Mouse (Mus musculus) liver, postnatal 0 days (tissue): ENCODE measurements around the gene Mfsd12. TPM values are rescaled to one million over a fixed set of nuclear protein-coding genes. Genes with fewer than 3 reads are reported as not detected.

ENCODE experiments used
- ATAC-seq: fragments of 200-750 bp; cut with Nextera tagmentation; 2 replicates; pipeline ENCODE4 v1.8.0; 2017; ENCODE audit warnings: mild to moderate bottlenecking, moderate library complexity
- DNase-seq: peaks from one replicate; pipeline ENCODE4 v3.0.0-alpha.2; 2016
- H3K27ac ChIP-seq: fragments of 300-500 bp; sonication (generic); 2 replicates; pipeline ENCODE4 v1.5.1; 2014; ENCODE audit warnings: antibody characterized with exemption, moderate library complexity, mild to moderate bottlenecking, low read depth
- H3K27me3 ChIP-seq: fragments of 300-500 bp; sonication (generic); 2 replicates; pipeline ENCODE4 v1.6.1; 2014; ENCODE audit warnings: low read length, control low read depth, mixed read lengths; ENCODE audit not compliant: insufficient read depth
- H3K36me3 ChIP-seq: fragments of 300-500 bp; sonication (generic); replicated peaks from 2 replicates; pipeline ENCODE4 v1.6.1; 2014; ENCODE audit warnings: mild to moderate bottlenecking, control low read depth, low read length, moderate library complexity, mixed read lengths; ENCODE audit not compliant: insufficient read depth
- H3K4me1 ChIP-seq: fragments of 300-500 bp; sonication (generic); 2 replicates; pipeline ENCODE4 v1.6.1; 2014; ENCODE audit warnings: antibody characterized with exemption, mild to moderate bottlenecking, control low read depth; ENCODE audit not compliant: insufficient read depth
- H3K4me2 ChIP-seq: fragments of 300-500 bp; sonication (generic); 2 replicates; pipeline ENCODE4 v1.6.1; 2014; ENCODE audit warnings: low read depth, mild to moderate bottlenecking, low read length, moderate library complexity, mixed read lengths
- H3K4me3 ChIP-seq: fragments of 300-500 bp; sonication (generic); 2 replicates; pipeline ENCODE4 v1.5.1; 2014; ENCODE audit warnings: low read depth, low read length
- H3K9ac ChIP-seq: fragments of 300-500 bp; sonication (generic); replicated peaks from 2 replicates; pipeline ENCODE4 v1.6.1; 2014; ENCODE audit warnings: mild to moderate bottlenecking, moderate library complexity
- H3K9me3 ChIP-seq: fragments of 300-500 bp; sonication (generic); 2 replicates; pipeline ENCODE4 v1.6.1; 2016; ENCODE audit warnings: mild to moderate bottlenecking, control low read depth, low read length, mixed read lengths
- CTCF ChIP-seq: sonication (generic); IDR thresholded peaks from 2 replicates; pipeline ENCODE4 v1.5.1; 2016; ENCODE audit warnings: antibody characterized with exemption, low read depth
- EP300 ChIP-seq: IDR thresholded peaks from 2 replicates; pipeline ENCODE4 v1.6.1; 2016; ENCODE audit warnings: antibody characterized with exemption, low read depth, mild to moderate bottlenecking
- WGBS: fragments of 180-500 bp; shearing (Covaris S2); extraction: QIAGEN DNeasy Blood & Tissue Kit; methylation state at CpG from one replicate; pipeline ENCODE4 v1.1.7; 2014; ENCODE audit not compliant: insufficient replicate concordance; 5-methylcytosine and 5-hydroxymethylcytosine counted together
- polyA plus RNA-seq: library from polyadenylated mRNA; unstranded; fragments of >200 nt; fragmentation: Nextera tagmentation; extraction: Ambion mirVana; gene quantifications from 2 replicates; pipeline ENCODE4 v1.2.1, GENCODE M21; 2015

The Mfsd12 gene
- polyA plus RNA-seq, 1 experiment from 2014 or later = 7.9 TPM

DNA sequence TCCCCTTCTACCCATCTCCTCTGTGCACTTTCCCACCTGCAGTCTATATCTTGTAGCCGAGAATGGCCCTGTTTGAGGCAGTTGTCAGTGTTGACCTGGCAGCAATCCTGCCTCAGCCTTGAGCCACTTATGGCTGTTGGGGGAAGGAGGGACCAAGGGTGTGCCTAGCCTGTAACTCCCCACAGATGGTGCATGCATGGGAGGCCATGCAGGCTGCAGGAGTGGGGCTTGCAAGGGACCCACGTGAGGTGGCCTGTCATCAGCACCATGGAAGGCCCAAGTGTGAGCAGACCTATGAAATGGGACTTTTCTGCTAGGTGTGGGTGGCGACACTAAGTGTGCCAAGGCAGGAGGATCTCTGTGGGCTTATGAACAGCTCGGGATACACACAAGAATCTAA, 7.8 kb downstream of the Mfsd12 start:
- H3K4me3 ChIP-seq = no peak overlapping the region
- TF ChIP-seq EP300 (no peak), CTCF (no peak)
- ATAC-seq (no peak), DNase-seq (peak; percentile 42)
- no peaks in the 10 kb centered on the region for H3K27me3 ChIP-seq
- no peaks in the 10 kb centered on the region for H3K9me3 ChIP-seq
- H3K36me3 ChIP-seq = peaks cover 76% of the 10 kb centered on the region
- 49% methylated on average over 4 of the region's 4 CpGs for WGBS
- H3K4me2 ChIP-seq = no peak overlapping the region
- H3K4me1 ChIP-seq = peaks cover 50% of the 10 kb centered on the region
- no peak overlapping the region for H3K9ac ChIP-seq
- 0 out of 2 replicates have a peak overlapping the region, but pooled peaks have one; percentile 50 for H3K27ac ChIP-seq

DNA sequence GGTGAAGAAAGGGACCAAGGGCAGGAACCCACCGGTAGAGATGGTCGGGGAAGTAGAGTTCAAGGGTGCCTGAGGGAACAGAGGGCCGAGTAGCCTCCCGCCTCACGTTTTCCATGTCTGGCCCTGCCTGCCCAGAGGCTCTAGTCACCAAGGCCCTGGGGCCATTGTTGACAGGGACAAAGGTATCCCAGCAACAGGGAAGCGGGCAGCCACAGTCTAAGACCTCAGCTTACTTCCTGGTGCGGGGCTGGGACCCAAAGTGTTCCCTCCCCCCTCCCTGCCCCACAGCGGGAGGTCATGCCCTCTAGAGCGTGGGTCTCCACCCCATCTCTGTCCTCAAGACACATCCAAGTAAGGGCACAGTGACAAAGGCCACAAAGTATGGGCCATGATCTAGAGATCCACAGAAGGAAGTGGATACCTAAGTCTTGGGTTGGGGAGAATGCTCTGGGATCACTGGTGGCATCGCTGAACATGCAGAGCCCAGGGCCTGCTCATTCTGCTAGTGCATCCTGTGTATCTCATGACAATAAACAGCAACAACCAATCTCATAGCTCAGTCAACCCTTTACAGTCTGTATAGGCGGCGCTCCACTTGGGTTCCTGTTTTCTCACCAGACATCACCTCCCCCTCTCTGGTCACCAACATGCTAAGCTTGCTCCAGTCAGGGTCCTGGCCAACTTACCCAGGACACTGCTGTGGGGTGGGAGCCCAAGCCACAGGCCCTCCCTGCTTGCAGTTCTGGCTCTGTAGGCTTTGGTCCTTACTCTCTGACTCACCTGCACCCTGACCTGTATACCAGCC, 8.6 kb downstream of the Mfsd12 start, which contains the start of gene 4930404N11Rik:
Gene 4930404N11Rik, minus strand, starts transcription at position 145 of the 805 bp plus-strand sequence.
- no peak for TF ChIP-seq CTCF
- TF ChIP-seq EP300 = no peak
- Histone ChIP-seq H3K9ac (no peak within 1 kb of the TSS), H3K36me3 (peaks cover 79% of the 10 kb centered on the region), H3K27me3 (no peaks in the 10 kb centered on the region), H3K4me2 (no peak within 1 kb of the TSS), H3K9me3 (no peaks in the 10 kb centered on the region), H3K4me1 (peaks cover 47% of the 10 kb centered on the region), H3K4me3 (no peak within 1 kb of the TSS), H3K27ac (peak within 1 kb of the TSS; percentile 50; the same call in 1 of the 2 replicates)
- no peak for ATAC-seq
- 37% methylated on average over 12 of the region's 12 CpGs for WGBS
- peak; percentile 44 for DNase-seq

GRCm38 (mm10) chr10:81366477-81367206, 9.4 kb downstream of the Mfsd12 start:
- WGBS = 63% methylated on average over 6 of the region's 6 CpGs
- no peak overlapping the region for H3K9ac ChIP-seq

GRCm38 (mm10) chr10:81367207-81367495, 9.9 kb downstream of the Mfsd12 start:
- no peak for ATAC-seq
- H3K9me3 ChIP-seq = no peaks in the 10 kb centered on the region
- no peak overlapping the region for H3K27ac ChIP-seq

More at GRCm38 (mm10) chr10:81366477-81367206, 9.4 kb downstream of the Mfsd12 start:
- H3K27me3 ChIP-seq = no peaks in the 10 kb centered on the region
- H3K27ac ChIP-seq = peak overlapping the region; percentile 50; the same call in 1 of the 2 replicates
- no peak overlapping the region for H3K4me2 ChIP-seq
- H3K4me1 ChIP-seq = peaks cover 42% of the 10 kb centered on the region
- peaks cover 79% of the 10 kb centered on the region for H3K36me3 ChIP-seq
- no peak for DNase-seq
- no peak for ATAC-seq
- no peak for TF ChIP-seq CTCF
- TF ChIP-seq EP300 = no peak
- H3K9me3 ChIP-seq = no peaks in the 10 kb centered on the region
- H3K4me3 ChIP-seq = no peak overlapping the region

GRCm38 (mm10) chr10:81375322-81375721, 18.0 kb downstream of the Mfsd12 start:
- Histone ChIP-seq H3K4me1 (peaks cover 28% of the 10 kb centered on the region), H3K4me2 (peak overlapping the region; percentile 68), H3K27me3 (no peaks in the 10 kb centered on the region), H3K9ac (no peak overlapping the region), H3K4me3 (no peak overlapping the region), H3K36me3 (peaks cover 53% of the 10 kb centered on the region), H3K27ac (no peak overlapping the region), H3K9me3 (no peaks in the 10 kb centered on the region)
- no peak for DNase-seq
- WGBS = 94% methylated on average over 10 of the region's 10 CpGs
- no peak for ATAC-seq
- no peak for TF ChIP-seq CTCF
- TF ChIP-seq EP300 = no peak

More at GRCm38 (mm10) chr10:81367207-81367495, 9.9 kb downstream of the Mfsd12 start:
- 89% methylated on average over 6 of the region's 6 CpGs for WGBS
- Histone ChIP-seq H3K9ac (no peak overlapping the region), H3K4me3 (no peak overlapping the region), H3K36me3 (peaks cover 79% of the 10 kb centered on the region), H3K4me2 (no peak overlapping the region), H3K4me1 (peaks cover 37% of the 10 kb centered on the region), H3K27me3 (no peaks in the 10 kb centered on the region)
- no peak for DNase-seq
- no peak for TF ChIP-seq EP300
- no peak for TF ChIP-seq CTCF
